Mouse (Mus musculus): Measurements from ENCODE around the gene Rin2.
"Not testable (repeated sequence)": the region's sequence is repeated elsewhere in the genome, so short reads cannot be mapped to it uniquely, and the experiment has no call there.

Gene Rin2

GRCm38 (mm10) chr2:145903983-145904616, 229.1 kb downstream of the Rin2 start:
- no peak for DNase-seq

- DNase-seq, result no peak
Measured at GRCm38 (mm10) chr2:145905156-145905555, 230.1 kb downstream of the Rin2 start.

- not testable (repeated sequence) for DNase-seq
Measured at GRCm38 (mm10) chr2:145905884-145906283, 230.9 kb downstream of the Rin2 start.

GRCm38 (mm10) chr2:145920941-145921650, 246.1 kb downstream of the Rin2 start:
- no peak for DNase-seq

DNA sequence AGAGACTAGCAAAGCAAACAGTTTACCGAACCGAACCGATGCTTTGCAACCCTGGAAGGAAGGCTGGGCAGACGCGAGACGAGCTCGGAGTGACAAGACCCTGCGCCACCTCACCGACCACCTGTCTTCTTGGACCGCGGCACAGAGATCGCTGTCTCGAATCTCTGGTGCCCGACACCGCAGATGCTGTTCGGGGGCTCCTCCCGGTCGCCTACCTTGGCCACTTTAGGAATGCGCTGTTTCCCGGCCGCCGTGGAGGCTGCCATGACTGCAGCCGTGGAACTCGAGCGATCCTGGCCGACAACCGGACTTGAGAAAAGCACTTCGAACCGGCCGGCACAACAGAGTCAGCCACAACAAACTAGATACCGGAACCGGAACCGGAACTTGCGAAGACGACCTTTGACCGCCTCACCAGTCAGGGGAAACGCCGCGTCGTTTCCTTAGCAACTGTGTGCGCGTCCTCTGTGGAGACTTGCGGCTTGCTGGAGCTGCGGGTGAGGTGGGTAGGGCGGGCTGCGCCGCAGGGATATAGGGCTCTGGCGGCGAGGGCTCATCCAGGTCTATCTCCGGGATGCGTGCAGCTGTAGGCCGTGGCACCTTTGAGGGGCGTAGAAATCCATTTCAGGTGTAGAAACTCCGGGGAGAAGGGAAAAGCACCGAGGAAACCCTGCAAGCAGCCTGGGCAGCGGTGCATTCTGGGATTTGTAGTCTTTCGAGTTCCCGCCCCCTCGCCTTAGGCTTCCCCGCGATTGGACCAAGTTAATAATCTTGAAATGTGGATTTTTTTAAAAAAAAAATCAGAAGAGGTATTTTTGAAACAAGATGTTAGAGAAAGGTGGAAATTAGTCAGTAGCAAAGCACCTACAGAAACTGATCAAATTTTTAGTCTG, 259.6 kb downstream of the Rin2 start, which contains the start of the genes Cfap61 and Crnkl1:
TSS of gene Cfap61 (plus strand) at position 446 of the 893 bp plus-strand sequence.
TSS of gene Crnkl1 (minus strand) at position 676 of the 893 bp plus-strand sequence.
- peak; percentile 91 for DNase-seq

DNA sequence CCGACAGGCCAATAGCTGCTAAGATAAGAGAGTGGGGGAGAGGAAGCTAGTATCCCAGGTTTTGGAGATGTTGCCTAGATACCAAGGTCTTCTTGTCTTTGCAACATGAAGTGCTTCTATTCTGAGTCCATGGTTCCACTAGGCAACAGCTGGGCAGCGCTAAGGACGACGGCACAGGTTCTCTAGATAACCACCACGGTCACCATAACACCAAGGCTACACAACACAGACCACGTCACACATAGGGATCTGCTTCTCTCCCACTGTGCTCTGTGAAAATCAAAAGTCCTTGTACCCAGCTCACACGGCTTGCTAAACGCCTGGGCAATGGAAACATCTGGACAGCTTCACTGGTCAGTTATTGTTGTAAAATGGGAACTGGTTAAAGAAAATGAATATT, 262.0 kb downstream of the Rin2 start:
- no peak for DNase-seq

Measured in right cerebral cortex, postnatal 14 days (tissue).